Mouse (Mus musculus): Measurements from ENCODE around the gene Rdh16. TPM values are rescaled to one million over a fixed set of nuclear protein-coding genes. Genes with fewer than 3 reads are reported as not detected.
"Not testable (repeated sequence)": the region's sequence is repeated elsewhere in the genome, so short reads cannot be mapped to it uniquely, and the experiment has no call there.

The Rdh16 gene
- polyA plus RNA-seq, 2 experiments: 0.06 TPM; not detected in 1

DNA sequence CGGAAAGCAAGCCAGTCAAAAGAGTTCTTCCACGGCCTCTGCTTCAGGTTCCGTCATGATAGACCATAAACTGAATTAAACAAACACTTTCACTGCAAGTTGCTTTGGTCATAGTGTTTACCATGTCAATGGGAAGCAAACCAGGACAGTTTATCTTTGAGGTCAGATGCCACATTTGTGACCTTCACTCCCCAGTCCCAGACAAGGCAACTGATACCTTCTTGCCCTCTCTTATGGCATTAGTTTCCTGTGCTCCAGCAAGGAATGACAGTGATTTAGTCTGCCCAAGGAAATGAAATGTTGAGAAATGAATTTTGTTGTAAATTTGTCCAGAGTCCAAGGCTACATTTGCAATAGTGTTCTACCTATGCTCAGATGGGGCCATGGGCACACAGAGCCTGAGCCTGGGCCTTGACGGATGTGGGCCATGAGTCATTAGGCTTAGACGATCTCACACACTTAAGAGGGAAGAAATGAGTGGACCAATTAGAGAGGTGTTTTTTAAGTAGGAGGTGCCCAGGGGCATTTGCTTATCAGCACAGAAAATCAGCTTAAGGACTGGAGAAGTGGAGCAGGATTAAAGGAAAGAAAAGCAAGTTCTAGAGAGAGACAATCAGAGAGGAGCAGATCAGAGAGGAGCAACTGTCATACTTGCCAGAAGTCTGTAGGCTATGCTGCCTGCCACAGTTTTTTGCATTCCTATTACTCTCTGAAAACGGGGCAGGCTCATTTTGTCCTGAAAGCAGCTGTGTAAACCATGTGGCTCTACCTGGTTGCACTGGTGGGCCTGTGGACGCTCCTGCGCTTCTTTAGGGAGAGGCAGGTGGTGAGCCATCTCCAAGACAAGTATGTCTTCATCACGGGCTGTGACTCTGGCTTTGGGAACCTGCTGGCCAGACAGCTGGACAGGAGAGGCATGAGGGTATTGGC, 41.5 kb upstream of the Rdh16 start, which contains the start of the genes Rdh1 and Rdh16f1:
Gene Rdh1, plus strand, starts transcription at position 541 of the 930 bp plus-strand sequence.
Gene Rdh16f1, plus strand, starts transcription at position 607 of the 930 bp plus-strand sequence.
- no peak for DNase-seq (ENCODE audit: low spot score)

DNA sequence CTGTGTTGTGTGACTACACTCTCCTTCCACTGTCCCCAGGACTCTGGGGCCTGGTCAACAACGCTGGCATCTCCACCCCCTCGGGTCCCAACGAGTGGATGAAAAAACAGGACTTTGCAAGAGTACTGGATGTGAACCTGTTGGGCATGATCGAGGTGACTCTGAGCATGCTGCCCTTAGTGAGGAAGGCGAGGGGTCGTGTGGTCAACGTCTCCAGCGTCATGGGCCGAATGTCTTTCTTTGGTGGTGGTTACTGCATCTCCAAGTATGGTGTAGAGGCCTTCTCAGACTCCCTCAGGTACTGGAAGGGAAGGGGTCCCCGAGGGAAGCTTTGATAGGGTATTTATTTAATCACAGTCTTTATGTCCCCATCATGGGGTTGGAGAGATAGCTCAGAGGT, 38.0 kb upstream of the Rdh16 start:
- not testable (repeated sequence) for H3K4me3 ChIP-seq (replicated peaks; ENCODE audit: low read length); H3K36me3 ChIP-seq (ENCODE audit: control insufficient read depth, insufficient read depth, low read length); H3K4me1 ChIP-seq (ENCODE audit: control insufficient read depth, insufficient read depth, low read length); H3K27ac ChIP-seq (replicated peaks; ENCODE audit: low read depth, low read length); DNase-seq (ENCODE audit: low spot score); H3K4me2 ChIP-seq (replicated peaks; ENCODE audit: low read depth, low read length, severe bottlenecking); ATAC-seq (ENCODE audit: low FRiP score, low read depth); H3K9me3 ChIP-seq (ENCODE audit: control insufficient read depth, low read length); H3K9ac ChIP-seq (ENCODE audit: low read depth, low read length, severe bottlenecking); H3K27me3 ChIP-seq (ENCODE audit: control insufficient read depth, insufficient read depth, low read length)
- 88% methylated on average over 10 of the region's 10 CpGs for WGBS

More for the DNA sequence above, 41.5 kb upstream of the Rdh16 start, which contains the start of the genes Rdh1 and Rdh16f1:
- Histone ChIP-seq H3K27ac (replicated peaks; ENCODE audit: low read depth, low read length) (no peak within 1 kb of the TSS), H3K9me3 (ENCODE audit: control insufficient read depth, low read length) (no peaks in the 10 kb centered on the region), H3K4me2 (replicated peaks; ENCODE audit: low read depth, low read length, severe bottlenecking) (no peak within 1 kb of the TSS), H3K27me3 (ENCODE audit: control insufficient read depth, insufficient read depth, low read length) (no peaks in the 10 kb centered on the region), H3K4me1 (ENCODE audit: control insufficient read depth, insufficient read depth, low read length) (no peaks in the 10 kb centered on the region; the same call in 1 of the 2 replicates), H3K4me3 (replicated peaks; ENCODE audit: low read length) (no peak within 1 kb of the TSS), H3K9ac (ENCODE audit: low read depth, low read length, severe bottlenecking) (no peak within 1 kb of the TSS), H3K36me3 (ENCODE audit: control insufficient read depth, insufficient read depth, low read length) (no peaks in the 10 kb centered on the region)
- 50% methylated on average over 9 of the region's 9 CpGs for WGBS
- no peak for ATAC-seq (ENCODE audit: low FRiP score, low read depth)
- TF ChIP-seq POLR2A (IDR thresholded peaks at IDR 0.05; ENCODE audit: borderline replicate concordance, extremely low read depth, insufficient read depth, insufficient read length): no peak

GRCm38 (mm10) chr10:127763914-127764680, 36.9 kb upstream of the Rdh16 start:
- DNase-seq (ENCODE audit: low spot score): no peak
- H3K36me3 ChIP-seq (ENCODE audit: control insufficient read depth, insufficient read depth, low read length): no peaks in the 10 kb centered on the region
- TF ChIP-seq POLR2A (IDR thresholded peaks at IDR 0.05; ENCODE audit: borderline replicate concordance, extremely low read depth, insufficient read depth, insufficient read length): no peak
- no peak overlapping the region for H3K27ac ChIP-seq (replicated peaks; ENCODE audit: low read depth, low read length)
- H3K4me2 ChIP-seq (replicated peaks; ENCODE audit: low read depth, low read length, severe bottlenecking): no peak overlapping the region
- no peak overlapping the region for H3K9ac ChIP-seq (ENCODE audit: low read depth, low read length, severe bottlenecking)
- WGBS: 61% methylated on average over 12 of the region's 12 CpGs
- no peaks in the 10 kb centered on the region for H3K4me1 ChIP-seq (ENCODE audit: control insufficient read depth, insufficient read depth, low read length)
- no peak overlapping the region for H3K4me3 ChIP-seq (replicated peaks; ENCODE audit: low read length)
- no peaks in the 10 kb centered on the region for H3K9me3 ChIP-seq (ENCODE audit: control insufficient read depth, low read length)
- no peaks in the 10 kb centered on the region for H3K27me3 ChIP-seq (ENCODE audit: control insufficient read depth, insufficient read depth, low read length)
- ATAC-seq (ENCODE audit: low FRiP score, low read depth): no peak

DNA sequence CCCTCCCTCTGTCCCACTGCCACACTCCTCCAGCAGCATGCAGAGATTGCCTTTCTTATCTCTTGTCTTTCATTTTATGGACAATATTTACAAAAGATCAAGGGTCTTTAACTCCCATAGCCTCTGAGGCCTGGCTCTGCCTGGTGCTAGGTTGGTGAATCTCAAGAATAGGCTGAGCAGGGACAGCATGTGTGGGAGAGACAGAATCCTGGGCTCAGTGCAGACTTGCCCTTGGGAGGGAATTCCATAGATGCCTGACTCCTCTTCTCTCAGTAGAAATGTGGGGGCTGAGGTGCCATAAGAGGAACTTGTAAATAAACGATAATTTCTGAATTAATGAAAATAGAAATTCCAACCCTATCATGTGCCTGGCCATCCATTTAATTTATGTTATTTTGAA, 34.4 kb upstream of the Rdh16 start:
- no peak overlapping the region for H3K27ac ChIP-seq (replicated peaks; ENCODE audit: low read depth, low read length)
- no peak for ATAC-seq (ENCODE audit: low FRiP score, low read depth)
- H3K36me3 ChIP-seq (ENCODE audit: control insufficient read depth, insufficient read depth, low read length): no peaks in the 10 kb centered on the region
- no peak for TF ChIP-seq POLR2A (IDR thresholded peaks at IDR 0.05; ENCODE audit: borderline replicate concordance, extremely low read depth, insufficient read depth, insufficient read length)
- no peaks in the 10 kb centered on the region for H3K4me1 ChIP-seq (ENCODE audit: control insufficient read depth, insufficient read depth, low read length)
- no peaks in the 10 kb centered on the region for H3K27me3 ChIP-seq (ENCODE audit: control insufficient read depth, insufficient read depth, low read length)
- H3K4me3 ChIP-seq (replicated peaks; ENCODE audit: low read length): no peak overlapping the region
- 71% methylated on average over 1 of the region's 1 CpGs for WGBS
- no peaks in the 10 kb centered on the region for H3K9me3 ChIP-seq (ENCODE audit: control insufficient read depth, low read length)
- no peak for DNase-seq (ENCODE audit: low spot score)
- no peak overlapping the region for H3K9ac ChIP-seq (ENCODE audit: low read depth, low read length, severe bottlenecking)
- no peak overlapping the region for H3K4me2 ChIP-seq (replicated peaks; ENCODE audit: low read depth, low read length, severe bottlenecking)

DNA sequence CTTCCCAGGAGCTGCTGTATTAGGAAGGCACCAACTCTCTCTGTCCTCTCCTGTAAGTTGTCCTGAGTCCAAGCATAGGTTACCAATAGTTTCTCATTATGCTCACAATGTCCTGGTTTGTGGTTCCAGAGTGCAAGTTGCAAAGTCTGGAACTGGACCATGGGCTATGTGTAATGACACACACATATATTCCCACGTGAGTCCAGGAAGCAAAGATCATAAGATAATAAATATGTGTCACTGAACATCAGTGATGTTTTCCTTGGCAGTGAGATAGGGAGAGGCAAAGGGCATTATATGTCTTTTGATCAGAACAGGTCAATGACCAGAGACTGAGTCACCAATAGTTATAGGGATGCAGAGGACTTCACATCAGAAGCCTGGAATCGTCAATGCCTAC, 24.9 kb upstream of the Rdh16 start, which contains the start of gene Rdh9:
Gene Rdh9, plus strand, starts transcription at position 376 of the 400 bp plus-strand sequence.
- Histone ChIP-seq H3K4me1 (ENCODE audit: control insufficient read depth, insufficient read depth, low read length) (no peaks in the 10 kb centered on the region), H3K36me3 (ENCODE audit: control insufficient read depth, insufficient read depth, low read length) (no peaks in the 10 kb centered on the region), H3K9ac (ENCODE audit: low read depth, low read length, severe bottlenecking) (no peak within 1 kb of the TSS), H3K4me3 (replicated peaks; ENCODE audit: low read length) (no peak within 1 kb of the TSS), H3K27ac (replicated peaks; ENCODE audit: low read depth, low read length) (no peak within 1 kb of the TSS), H3K9me3 (ENCODE audit: control insufficient read depth, low read length) (no peaks in the 10 kb centered on the region), H3K27me3 (ENCODE audit: control insufficient read depth, insufficient read depth, low read length) (no peaks in the 10 kb centered on the region), H3K4me2 (replicated peaks; ENCODE audit: low read depth, low read length, severe bottlenecking) (no peak within 1 kb of the TSS)
- TF ChIP-seq POLR2A (IDR thresholded peaks at IDR 0.05; ENCODE audit: borderline replicate concordance, extremely low read depth, insufficient read depth, insufficient read length): no peak
- ATAC-seq (ENCODE audit: low FRiP score, low read depth) (no peak), DNase-seq (ENCODE audit: low spot score) (no peak)
- WGBS: 84% methylated on average over 2 of the region's 2 CpGs

- ATAC-seq (ENCODE audit: low FRiP score, low read depth); H3K4me2 ChIP-seq (replicated peaks; ENCODE audit: low read depth, low read length, severe bottlenecking); DNase-seq (ENCODE audit: low spot score); H3K27ac ChIP-seq (replicated peaks; ENCODE audit: low read depth, low read length); H3K9ac ChIP-seq (ENCODE audit: low read depth, low read length, severe bottlenecking); H3K4me3 ChIP-seq (replicated peaks; ENCODE audit: low read length); H3K36me3 ChIP-seq (ENCODE audit: control insufficient read depth, insufficient read depth, low read length); H3K27me3 ChIP-seq (ENCODE audit: control insufficient read depth, insufficient read depth, low read length); H3K4me1 ChIP-seq (ENCODE audit: control insufficient read depth, insufficient read depth, low read length); H3K9me3 ChIP-seq (ENCODE audit: control insufficient read depth, low read length): not testable (repeated sequence)
- WGBS: 95% methylated on average over 17 of the region's 17 CpGs
Observed at GRCm38 (mm10) chr10:127782321-127782720, 18.6 kb upstream of the Rdh16 start.

DNA sequence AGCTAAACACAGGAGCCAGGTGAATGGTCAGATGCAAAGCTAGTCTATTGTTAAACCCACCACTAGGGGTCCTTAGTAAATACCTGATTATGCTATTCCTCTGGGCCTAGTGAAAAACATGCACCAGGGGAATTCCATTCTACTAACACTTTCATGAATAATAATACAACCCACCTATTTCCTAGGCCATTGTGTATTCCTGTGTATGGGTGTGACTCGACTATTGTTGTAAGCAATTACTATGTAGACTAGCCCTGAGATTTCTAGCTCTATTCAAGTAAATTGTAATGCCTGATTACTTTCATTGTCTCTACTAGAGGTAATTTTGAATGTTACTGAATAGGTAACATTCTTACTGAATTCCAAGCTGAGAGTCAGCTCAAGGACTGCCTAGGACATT, 15.5 kb upstream of the Rdh16 start:
- H3K9ac ChIP-seq (ENCODE audit: low read depth, low read length, severe bottlenecking); H3K36me3 ChIP-seq (ENCODE audit: control insufficient read depth, insufficient read depth, low read length); H3K4me2 ChIP-seq (replicated peaks; ENCODE audit: low read depth, low read length, severe bottlenecking); H3K27ac ChIP-seq (replicated peaks; ENCODE audit: low read depth, low read length); DNase-seq (ENCODE audit: low spot score); H3K4me3 ChIP-seq (replicated peaks; ENCODE audit: low read length); ATAC-seq (ENCODE audit: low FRiP score, low read depth); H3K9me3 ChIP-seq (ENCODE audit: control insufficient read depth, low read length); H3K4me1 ChIP-seq (ENCODE audit: control insufficient read depth, insufficient read depth, low read length); H3K27me3 ChIP-seq (ENCODE audit: control insufficient read depth, insufficient read depth, low read length): not testable (repeated sequence)
- 85% methylated on average over 1 of the region's 1 CpGs for WGBS

Measured in limb, embryonic 14.5 days (tissue).